Mouse (Mus musculus) lung, postnatal 0 days (tissue): ENCODE measurements at regions not wholly inside any gene's neighbourhood (a gene's known extent, or its start where the extent isn't known, plus 50 kb on each side); places are given as distances from the start of the nearest gene placed in this dataset.

Experiments used
- CTCF ChIP-seq: IDR thresholded peaks from 2 replicates; pipeline ENCODE4 v1.5.1; 2016; ENCODE audit warnings: antibody characterized with exemption, mild to moderate bottlenecking
- EP300 ChIP-seq: IDR thresholded peaks from 2 replicates; pipeline ENCODE4 v1.6.1; 2016; ENCODE audit warnings: antibody characterized with exemption, mild to moderate bottlenecking, control low read depth

- TF ChIP-seq EP300 (no peak), CTCF (no peak)
These were observed 82.9 kb downstream of the Qrsl1 start for GRCm38 (mm10) chr10:43818623-43819022.
